Mouse (Mus musculus) G1E (cell line): ENCODE results near the gene Olfr633.

Experiments
- CTCF ChIP-seq: IDR thresholded peaks from 2 replicates; pipeline ENCODE4 v1.5.1; 2012; ENCODE audit warnings: low read depth, low read length, inconsistent platforms, mixed read lengths
- TAL1 ChIP-seq: conservative IDR thresholded peaks from 2 replicates; pipeline ENCODE4 v1.6.1; 2012; ENCODE audit warnings: low read depth, low read length, inconsistent platforms, mixed read lengths

- TF ChIP-seq TAL1 (no peak), CTCF (no peak)
Observed at GRCm38 (mm10) chr7:103970852-103971251, 26.6 kb downstream of the Olfr633 start, which contains the start of gene Olfr635.
